Mouse (Mus musculus): ENCODE results near the gene Map4k4.

Gene Map4k4

GRCm38 (mm10) chr1:40052156-40052555 is 151.4 kb downstream of the Map4k4 start:
- no peak for DNase-seq

DNA sequence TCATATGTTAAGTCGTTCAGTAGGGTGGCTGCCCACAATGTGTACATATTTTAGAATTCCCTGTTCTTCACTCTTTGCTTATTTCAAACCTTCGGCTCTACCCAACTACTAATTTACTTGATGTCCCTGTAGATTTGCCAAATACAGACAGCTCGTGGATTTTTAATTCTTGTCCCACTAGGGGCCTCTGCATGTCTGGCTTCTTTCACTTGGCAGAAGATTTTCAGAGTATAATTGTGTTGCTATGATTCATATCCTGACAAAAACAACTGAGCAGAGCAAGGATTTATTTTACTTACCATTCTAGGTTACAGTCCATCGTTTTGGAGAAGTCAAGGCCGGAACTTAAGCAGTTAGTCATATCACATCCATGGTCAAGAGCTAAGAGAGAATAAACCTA is 152.4 kb downstream of the Map4k4 start:
- DNase-seq, result no peak

- DNase-seq, result no peak
Observed at GRCm38 (mm10) chr1:40055051-40055450, 154.3 kb downstream of the Map4k4 start.

GRCm38 (mm10) chr1:40055963-40056362 is 155.2 kb downstream of the Map4k4 start:
- no peak for DNase-seq

DNA sequence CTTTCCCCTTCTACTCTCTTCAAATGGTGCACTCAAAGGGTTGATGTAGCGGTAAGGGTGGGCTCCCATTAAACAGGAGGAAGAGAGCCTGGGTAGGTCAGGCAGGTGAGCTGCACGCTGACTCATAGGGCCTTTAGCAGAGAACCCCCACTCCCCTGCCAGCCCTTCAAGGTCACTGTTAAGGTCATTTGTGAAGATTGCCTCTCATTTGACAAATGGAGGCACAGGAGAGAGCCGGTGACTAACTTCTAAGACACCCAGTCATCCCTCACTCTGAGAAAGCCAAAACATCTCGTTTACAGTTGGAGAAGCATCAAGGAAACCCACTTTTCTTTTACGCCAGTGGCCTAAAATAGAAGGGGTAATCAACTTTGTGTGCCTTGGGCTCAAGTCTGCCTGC is 156.6 kb downstream of the Map4k4 start:
- DNase-seq, result no peak

DNA sequence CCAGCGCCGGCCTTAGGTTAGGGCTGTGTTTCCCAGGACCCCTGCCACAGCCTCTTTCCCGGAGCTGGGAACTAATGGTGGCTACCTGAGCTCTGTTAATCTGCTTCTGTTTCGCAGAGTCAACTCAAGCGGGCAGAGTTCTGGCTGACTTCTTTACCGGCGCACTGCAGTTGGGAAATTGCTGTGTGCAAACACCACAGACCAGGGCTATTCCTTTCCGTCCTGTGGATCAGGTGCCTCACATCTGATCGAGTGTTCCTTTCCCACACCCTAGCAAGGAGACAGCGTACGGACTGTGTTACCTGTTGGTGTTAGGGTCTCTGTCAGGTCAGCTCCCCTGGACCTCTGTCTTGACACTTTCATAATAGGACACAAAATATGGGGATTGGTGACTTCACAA is 157.3 kb downstream of the Map4k4 start:
- DNase-seq, result no peak

DNA sequence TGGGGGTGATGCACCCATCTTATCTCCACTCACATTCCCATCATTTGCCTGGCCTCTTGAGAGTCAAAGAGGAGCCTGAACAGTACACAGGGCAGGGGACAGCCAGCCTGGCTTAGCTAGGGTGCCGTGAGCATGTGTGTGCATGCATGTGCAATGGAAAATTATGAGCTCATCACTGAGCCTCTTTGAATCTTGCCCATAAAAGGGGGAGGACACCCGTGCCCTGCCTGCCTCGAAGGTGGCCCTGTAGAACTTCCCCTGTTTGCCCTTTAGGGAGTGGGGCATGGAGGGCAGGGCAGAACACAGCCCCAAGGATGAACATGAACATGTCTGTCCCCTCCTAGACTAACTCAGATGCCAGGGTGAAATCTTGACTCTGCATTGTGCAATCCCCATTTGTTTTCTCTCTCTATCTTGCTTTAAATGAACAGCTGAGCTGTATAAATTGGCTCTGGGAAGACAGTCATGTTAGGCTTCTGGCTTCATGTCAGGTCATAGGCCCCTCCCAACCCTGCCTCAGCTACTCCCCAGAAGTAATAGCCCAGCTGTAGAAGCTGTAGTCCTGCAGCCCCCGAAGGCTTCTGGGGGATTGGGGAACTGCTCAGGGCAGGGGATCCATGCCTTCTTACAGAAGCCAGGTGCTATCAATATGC is 158.5 kb downstream of the Map4k4 start:
- DNase-seq, result peak in 1 of 2 experiments; percentile 11

DNA sequence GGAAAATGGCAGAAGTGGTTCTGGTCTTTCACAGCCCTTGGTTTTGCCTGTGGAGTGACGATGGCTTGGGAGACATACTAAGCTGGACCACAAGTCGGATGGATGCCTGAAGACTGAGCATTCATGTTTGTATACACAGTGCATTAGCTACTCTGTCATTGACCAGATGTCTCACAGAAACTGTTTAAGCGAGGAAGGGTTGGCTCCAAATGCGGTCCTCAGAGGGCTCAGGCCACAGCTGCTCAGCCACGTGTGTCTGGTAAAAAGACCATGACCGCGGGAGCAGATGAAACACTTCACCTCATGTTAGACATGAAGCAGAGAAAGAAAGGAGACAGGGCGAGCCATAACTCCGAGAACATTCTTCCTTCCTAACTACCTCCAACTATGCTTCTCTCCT is 160.6 kb downstream of the Map4k4 start:
- DNase-seq, result peak in 1 of 2 experiments; percentile 21

- no peak for DNase-seq
Observed at GRCm38 (mm10) chr1:40063409-40063808, 162.7 kb downstream of the Map4k4 start.

DNA sequence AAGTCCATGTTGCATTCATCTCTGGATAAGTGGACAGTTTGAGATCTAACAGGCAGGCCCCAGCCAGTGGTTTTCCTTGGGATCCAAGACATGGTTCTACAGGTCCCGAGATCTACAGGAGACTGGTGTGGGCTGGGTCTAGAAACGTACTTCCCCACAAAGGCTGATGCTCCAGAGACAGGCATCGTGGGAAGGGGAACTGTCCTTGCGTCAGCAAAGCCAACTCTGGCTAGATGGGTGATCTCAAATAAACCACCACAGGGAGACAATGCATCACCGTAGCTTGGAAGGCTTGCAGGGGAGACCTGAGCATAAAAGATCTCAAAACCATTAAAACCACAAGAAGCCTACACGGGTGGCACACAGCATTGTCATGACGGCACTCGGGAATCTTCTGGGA is 163.8 kb downstream of the Map4k4 start:
- DNase-seq, result no peak

DNA sequence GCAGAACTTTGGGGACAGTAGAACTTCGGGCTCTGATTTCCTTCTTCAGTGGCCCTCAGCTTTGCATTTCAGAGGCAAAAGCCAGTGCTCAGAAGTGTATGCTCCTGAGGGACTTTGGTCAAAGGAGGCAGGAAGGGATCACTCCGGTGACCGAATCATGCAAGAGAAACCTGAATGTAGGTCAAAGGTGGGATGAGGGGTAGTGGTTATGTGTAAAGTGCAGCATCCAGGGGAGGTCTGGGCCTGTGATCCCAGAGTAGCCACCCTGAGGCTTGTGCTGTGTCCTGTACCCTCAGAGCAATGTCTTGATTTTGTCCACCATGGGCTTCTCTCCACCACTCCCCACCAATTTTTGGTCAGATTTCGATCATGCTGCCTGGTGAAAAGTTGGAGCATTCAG is 171.8 kb downstream of the Map4k4 start:
- no peak for DNase-seq

- no peak for DNase-seq
Observed at GRCm38 (mm10) chr1:40073779-40074178, 173.1 kb downstream of the Map4k4 start, which contains the start of gene Il1r2. Il1r2 (plus strand) TSS chr1:40074079.

Measured in kidney, postnatal 4 days (tissue).